ENCODE assay signal across 18 mouse cellular contexts in the genomic region with DNA sequence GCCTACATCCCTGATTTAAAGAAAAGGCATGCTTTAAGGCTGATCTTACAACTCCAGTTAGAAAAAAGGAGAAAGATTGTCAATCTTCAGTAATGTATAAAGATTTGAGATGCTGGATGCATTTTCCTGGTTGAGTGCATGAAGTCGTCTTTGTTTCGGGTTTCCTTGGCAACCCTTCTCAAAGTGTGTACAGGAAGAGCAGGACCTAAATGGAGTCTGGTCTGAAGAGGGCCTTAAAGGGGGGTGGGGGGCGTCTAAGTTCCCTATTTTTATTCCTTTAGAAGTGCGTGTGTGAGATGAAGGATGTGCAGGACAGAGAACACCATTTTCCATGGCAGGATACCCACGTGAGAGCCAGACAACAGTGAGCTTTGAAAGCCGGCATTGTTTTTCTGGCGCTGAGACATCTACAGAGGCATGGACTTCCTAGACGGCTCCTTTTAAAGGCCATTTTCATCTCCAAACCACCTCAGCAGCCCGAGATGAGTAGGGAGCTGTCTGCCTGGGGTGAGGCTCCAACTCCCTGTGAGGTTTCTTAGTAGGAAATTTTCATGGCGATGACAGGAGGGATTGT.
DNase-seq lines count a peak whose midpoint lies in the region; ATAC-seq and TF ChIP-seq lines count a peak whose summit lies in the region.
"Had no signal": no experiment of that assay in that cellular context is flagged by ENCODE, and none has a peak within 500 bp of the region (broad histone marks: within the 10 kb centered on the region; RNA-seq: fewer than 3 reads in every experiment).

No protein-coding gene starts in this region.

- no peak overlapping the region for H3K4me3 ChIP-seq in forebrain, embryonic 14.5 days (ENCODE audit: low read depth, low read length)
- no peak overlapping the region for H3K4me3 ChIP-seq in midbrain, embryonic 12.5 days
- H3K4me3 ChIP-seq in cerebellum, adult 2 months (replicated peaks; ENCODE audit: insufficient read depth, low read depth, low read length) = no peak overlapping the region
- H3K4me3 ChIP-seq: embryonic facial prominence, embryonic 15.5 days; liver, embryonic 15.5 days had no signal

- H3K9ac ChIP-seq in forebrain, embryonic 14.5 days (ENCODE audit: low read length) = no peak overlapping the region
- no peak overlapping the region for H3K9ac ChIP-seq in midbrain, embryonic 12.5 days (replicated peaks)
- H3K9ac ChIP-seq: embryonic facial prominence, embryonic 15.5 days; liver, embryonic 15.5 days had no signal

- WGBS in forebrain, embryonic 14.5 days = 24% methylated on average over 10 of the region's 10 CpGs
- 34% methylated on average over 10 of the region's 10 CpGs for WGBS in midbrain, embryonic 12.5 days
- WGBS in cerebellum, adult 2 months = 20% methylated on average over 10 of the region's 10 CpGs

- peaks cover 8% of the 10 kb centered on the region for H3K4me1 ChIP-seq in forebrain, embryonic 14.5 days (ENCODE audit: control insufficient read depth, insufficient read depth, low read length)
- peaks cover 8% of the 10 kb centered on the region for H3K4me1 ChIP-seq in midbrain, embryonic 12.5 days
- H3K4me1 ChIP-seq in cerebellum, adult 2 months (ENCODE audit: control insufficient read depth, insufficient read depth, low read length) = no peaks in the 10 kb centered on the region
- H3K4me1 ChIP-seq: embryonic facial prominence, embryonic 15.5 days; liver, embryonic 15.5 days had no signal

- TF ChIP-seq POLR2A in cerebellum, adult 2 months (IDR thresholded peaks at IDR 0.05; ENCODE audit: borderline replicate concordance, insufficient read depth, low read length) = no peak

- H3K27ac ChIP-seq in forebrain, embryonic 14.5 days (ENCODE audit: low read depth, low read length) = peak overlapping the region; percentile 33
- no peak overlapping the region for H3K27ac ChIP-seq in midbrain, embryonic 12.5 days (replicated peaks)
- H3K27ac ChIP-seq in cerebellum, adult 2 months (ENCODE audit: insufficient read depth, low read length) = no peak overlapping the region
- H3K27ac ChIP-seq: embryonic facial prominence, embryonic 15.5 days; liver, embryonic 15.5 days; macrophage had no signal

- H3K4me2 ChIP-seq in forebrain, embryonic 14.5 days (ENCODE audit: low read length) = peak overlapping the region; percentile 26
- 0 out of 2 replicates have a peak overlapping the region, but pooled peaks have one; percentile 13 for H3K4me2 ChIP-seq in midbrain, embryonic 12.5 days (replicated peaks)
- H3K4me2 ChIP-seq: embryonic facial prominence, embryonic 15.5 days; liver, embryonic 15.5 days had no signal

- H3K36me3 ChIP-seq in forebrain, embryonic 14.5 days (ENCODE audit: control insufficient read depth, insufficient read depth, low read length) = no peaks in the 10 kb centered on the region
- H3K36me3 ChIP-seq in midbrain, embryonic 12.5 days = no peaks in the 10 kb centered on the region
- H3K36me3 ChIP-seq: embryonic facial prominence, embryonic 15.5 days; liver, embryonic 15.5 days had no signal

- no peaks in the 10 kb centered on the region for H3K9me3 ChIP-seq in forebrain, embryonic 14.5 days (replicated peaks; ENCODE audit: control insufficient read depth, low read length)
- H3K9me3 ChIP-seq in midbrain, embryonic 12.5 days = no peaks in the 10 kb centered on the region
- H3K9me3 ChIP-seq: embryonic facial prominence, embryonic 15.5 days; liver, embryonic 15.5 days had no signal

- peak; percentile 16 for DNase-seq in R1 (ENCODE audit: low read depth, low spot score)
- peak; percentile 29 for DNase-seq in brain, adult 2 months (ENCODE audit: low read depth, low spot score)
- peak; percentile 65 for DNase-seq in forebrain, embryonic 14.5 days (ENCODE audit: low spot score)
- no peak for DNase-seq in cerebellum, adult 11 months
- DNase-seq in kidney, adult 11 months = no peak
- no peak for DNase-seq in adrenal gland, postnatal 14 days
- no peak for DNase-seq in cerebellum, adult 2 months
- DNase-seq: cerebellum, adult 9-10 months; heart, adult 11 months; heart, postnatal 14 days; kidney, postnatal 25 days; layer of hippocampus, postnatal 36 days had no signal

- H3K27me3 ChIP-seq in forebrain, embryonic 14.5 days (replicated peaks; ENCODE audit: control insufficient read depth, insufficient read depth, low read length) = no peaks in the 10 kb centered on the region
- H3K27me3 ChIP-seq in midbrain, embryonic 12.5 days = peaks cover 3% of the 10 kb centered on the region; the same call in 1 of the 2 replicates
- H3K27me3 ChIP-seq in cerebellum, adult 2 months (ENCODE audit: control insufficient read depth, insufficient read depth, low read length) = peaks cover 1% of the 10 kb centered on the region; the same call in 1 of the 2 replicates
- H3K27me3 ChIP-seq: CH12.LX; liver, embryonic 15.5 days had no signal

- ATAC-seq in forebrain, embryonic 14.5 days = peak; percentile 67
- ATAC-seq in midbrain, embryonic 12.5 days (ENCODE audit: low FRiP score, low read depth) = peak; percentile 41
- ATAC-seq: intestine, embryonic 16.5 days had no signal

- no peak for TF ChIP-seq CTCF in cerebellum, adult 2 months (IDR thresholded peaks at IDR 0.05; ENCODE audit: borderline replicate concordance, insufficient read depth, low read depth, low read length)

Comparison
In these comparisons a context has a peak if more than half of its experiments do, and no peak if none do; other contexts are left out.
1. DNase-seq: peak in R1 (single experiment), brain, adult 2 months (single experiment) and forebrain, embryonic 14.5 days (single experiment); none in cerebellum, adult 11 months (single experiment), kidney, adult 11 months (single experiment), adrenal gland, postnatal 14 days (single experiment) and cerebellum, adult 2 months (0 of 2).